Mouse (Mus musculus): ENCODE measurements around the gene Mov10l1.

DNA sequence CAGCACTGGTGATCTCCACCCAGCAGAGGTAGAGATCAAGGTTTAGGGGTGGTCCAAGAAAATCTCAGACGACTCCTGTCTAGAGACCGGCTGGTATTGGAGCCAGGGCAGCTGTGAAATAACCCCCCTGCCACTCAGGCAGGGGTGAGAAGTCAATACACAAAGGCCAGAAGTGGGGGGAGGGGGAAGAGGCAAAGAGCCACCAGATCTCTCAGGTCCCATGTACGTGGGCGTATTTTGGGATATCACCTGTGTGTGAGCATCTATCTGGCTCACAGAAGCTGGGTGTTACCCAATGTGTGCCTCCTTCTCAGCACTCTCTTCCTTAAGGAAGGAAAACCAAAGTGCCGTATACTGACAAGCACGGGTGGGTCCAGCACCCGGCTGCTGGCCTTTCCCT, 80.3 kb downstream of the Mov10l1 start:
- TF ChIP-seq POLR2A (IDR thresholded peaks at IDR 0.05; ENCODE audit: low read depth, low read length) (no peak), CTCF (IDR thresholded peaks at IDR 0.05; ENCODE audit: extremely low read depth, insufficient read length, insufficient replicate concordance, low read depth, low read length) (no peak)

Data from small intestine, adult 2 months (tissue).